Mouse (Mus musculus) heart, embryonic 10.5 days (tissue): ENCODE measurements at regions not wholly inside any gene's neighbourhood (a gene's known extent, or its start where the extent isn't known, plus 50 kb on each side); places are given as distances from the start of the nearest gene placed in this dataset.
"Not testable (repeated sequence)": the region's sequence is repeated elsewhere in the genome, so short reads cannot be mapped to it uniquely, and the experiment has no call there.

Source experiments
- DNase-seq: peaks from one replicate; pipeline ENCODE4 v3.0.0-alpha.2; 2017; ENCODE audit warnings: low spot score
- H3K27ac ChIP-seq: fragments of 300-500 bp; sonication (generic); 2 replicates; pipeline ENCODE4 v1.5.1; 2016; ENCODE audit warnings: mild to moderate bottlenecking
- H3K27me3 ChIP-seq: fragments of 300-500 bp; sonication (generic); 2 replicates; pipeline ENCODE4 v1.6.1; 2016; ENCODE audit warnings: mild to moderate bottlenecking; ENCODE audit not compliant: poor library complexity, insufficient read depth, severe bottlenecking
- H3K36me3 ChIP-seq: fragments of 300-500 bp; sonication (generic); 2 replicates; pipeline ENCODE4 v1.6.1; 2016; ENCODE audit warnings: mild to moderate bottlenecking, moderate library complexity
- H3K4me1 ChIP-seq: fragments of 300-500 bp; sonication (generic); 2 replicates; pipeline ENCODE4 v1.6.1; 2016; ENCODE audit warnings: mild to moderate bottlenecking
- H3K4me3 ChIP-seq: fragments of 300-500 bp; sonication (generic); 2 replicates; pipeline ENCODE4 v1.5.1; 2016; ENCODE audit warnings: mild to moderate bottlenecking, moderate library complexity
- H3K9me3 ChIP-seq: fragments of 300-500 bp; sonication (generic); 2 replicates; pipeline ENCODE4 v1.6.1; 2016; ENCODE audit warnings: mild to moderate bottlenecking, moderate library complexity
- WGBS: fragments of 180-500 bp; shearing (Covaris S2); methylation state at CpG from one replicate; pipeline ENCODE4 v1.1.7; 2016; 5-methylcytosine and 5-hydroxymethylcytosine counted together

GRCm38 (mm10) chr4:45625633-45626032 lies 93.4 kb upstream of the Shb start:
- 87% methylated on average over 7 of the region's 7 CpGs for WGBS
- H3K9me3 ChIP-seq, result no peaks in the 10 kb centered on the region
- no peaks in the 10 kb centered on the region for H3K27me3 ChIP-seq
- H3K4me1 ChIP-seq, result no peaks in the 10 kb centered on the region
- no peak for DNase-seq
- H3K36me3 ChIP-seq, result no peaks in the 10 kb centered on the region
- no peak overlapping the region for H3K4me3 ChIP-seq
- H3K27ac ChIP-seq, result no peak overlapping the region

- DNase-seq, result no peak
Measured at GRCm38 (mm10) chr4:45622017-45622416, 89.7 kb upstream of the Shb start.

GRCm38 (mm10) chr4:45617126-45617525 lies 84.9 kb upstream of the Shb start:
- 60% methylated on average over 3 of the region's 3 CpGs for WGBS
- Histone ChIP-seq H3K27me3 (0 out of 2 replicates have a peak, but pooled peaks cover 6% of the 10 kb centered on the region), H3K27ac (no peak overlapping the region), H3K4me3 (no peak overlapping the region), H3K9me3 (no peaks in the 10 kb centered on the region), H3K4me1 (no peaks in the 10 kb centered on the region), H3K36me3 (no peaks in the 10 kb centered on the region)
- DNase-seq, result no peak

More at GRCm38 (mm10) chr4:45622017-45622416, 89.7 kb upstream of the Shb start:
- no peak overlapping the region for H3K4me3 ChIP-seq
- H3K27me3 ChIP-seq, result 0 out of 2 replicates have a peak, but pooled peaks cover 6% of the 10 kb centered on the region
- no peaks in the 10 kb centered on the region for H3K9me3 ChIP-seq
- no peaks in the 10 kb centered on the region for H3K4me1 ChIP-seq
- no peak overlapping the region for H3K27ac ChIP-seq
- H3K36me3 ChIP-seq, result no peaks in the 10 kb centered on the region
- WGBS, result 85% methylated on average over 5 of the region's 5 CpGs

DNA sequence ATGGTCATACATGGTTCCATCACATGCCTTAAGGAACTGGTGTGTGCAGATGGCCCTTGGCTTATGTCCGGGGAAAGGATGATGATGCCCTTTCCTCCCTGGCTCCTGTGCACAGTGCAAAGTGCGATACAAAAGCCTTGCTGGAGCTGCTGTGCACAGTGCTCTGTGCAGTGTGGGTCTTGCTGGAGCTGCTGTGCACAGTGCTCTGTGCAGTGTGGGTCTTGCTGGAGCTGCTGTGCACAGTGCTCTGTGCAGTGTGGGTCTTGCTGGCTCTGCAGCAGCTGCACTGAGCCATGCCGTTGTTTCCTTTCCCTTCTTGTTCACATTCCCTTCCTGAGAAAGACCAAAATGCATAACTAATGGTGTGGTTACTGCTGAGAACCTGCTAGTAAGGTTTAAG lies 81.2 kb upstream of the Shb start:
- not testable (repeated sequence) for H3K36me3 ChIP-seq, DNase-seq, H3K9me3 ChIP-seq, H3K27me3 ChIP-seq, H3K4me3 ChIP-seq, H3K27ac ChIP-seq, H3K4me1 ChIP-seq
- WGBS, result 72% methylated on average over 3 of the region's 3 CpGs

- 45% methylated on average over 5 of the region's 5 CpGs for WGBS
- DNase-seq, result no peak
- H3K27ac ChIP-seq, result no peak overlapping the region
Measured at GRCm38 (mm10) chr4:45612132-45612531, 79.9 kb upstream of the Shb start.

GRCm38 (mm10) chr4:45610937-45611336 lies 78.7 kb upstream of the Shb start:
- 80% methylated on average over 5 of the region's 5 CpGs for WGBS
- Histone ChIP-seq H3K4me3 (no peak overlapping the region), H3K27me3 (no peaks in the 10 kb centered on the region)

More at GRCm38 (mm10) chr4:45612132-45612531, 79.9 kb upstream of the Shb start:
- Histone ChIP-seq H3K4me1 (no peaks in the 10 kb centered on the region), H3K36me3 (no peaks in the 10 kb centered on the region), H3K9me3 (no peaks in the 10 kb centered on the region), H3K4me3 (no peak overlapping the region), H3K27me3 (0 out of 2 replicates have a peak, but pooled peaks cover 1% of the 10 kb centered on the region)

DNA sequence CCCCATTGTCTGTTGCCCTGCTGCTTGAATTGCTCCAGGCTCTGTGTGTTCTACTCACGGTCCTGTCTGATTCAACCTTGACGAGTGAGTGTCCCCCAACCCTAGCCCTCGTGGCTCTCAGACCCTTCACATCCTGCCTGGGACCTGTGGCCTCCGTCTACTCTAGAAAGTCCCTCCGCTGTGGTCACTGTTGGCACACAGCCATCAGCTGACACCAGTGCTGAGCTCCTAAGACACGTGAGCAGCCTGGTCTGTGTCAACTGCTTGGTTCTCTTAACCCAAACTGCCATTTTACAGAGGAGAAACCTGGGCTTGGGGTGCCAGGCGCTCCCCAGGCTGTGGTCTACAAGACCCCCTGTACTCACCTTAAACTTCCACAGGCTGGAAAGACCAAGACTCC lies 74.3 kb upstream of the Shb start:
- H3K27me3 ChIP-seq, result no peaks in the 10 kb centered on the region
- no peaks in the 10 kb centered on the region for H3K36me3 ChIP-seq
- WGBS, result 55% methylated on average over 7 of the region's 7 CpGs
- no peak overlapping the region for H3K4me3 ChIP-seq
- DNase-seq, result peak; percentile 78
- H3K27ac ChIP-seq, result no peak overlapping the region
- peaks cover 8% of the 10 kb centered on the region for H3K4me1 ChIP-seq
- H3K9me3 ChIP-seq, result no peaks in the 10 kb centered on the region

More at GRCm38 (mm10) chr4:45610937-45611336, 78.7 kb upstream of the Shb start:
- Histone ChIP-seq H3K9me3 (no peaks in the 10 kb centered on the region), H3K4me1 (peaks cover 8% of the 10 kb centered on the region), H3K27ac (0 out of 2 replicates have a peak overlapping the region, but pooled peaks have one; percentile 2), H3K36me3 (no peaks in the 10 kb centered on the region)
- DNase-seq, result no peak

- Histone ChIP-seq H3K4me1 (peaks cover 8% of the 10 kb centered on the region), H3K27me3 (no peaks in the 10 kb centered on the region), H3K27ac (no peak overlapping the region), H3K4me3 (no peak overlapping the region), H3K36me3 (no peaks in the 10 kb centered on the region), H3K9me3 (no peaks in the 10 kb centered on the region)
- no peak for DNase-seq
- WGBS, result 89% methylated on average over 4 of the region's 4 CpGs
Measured at GRCm38 (mm10) chr4:45605681-45606080, 73.4 kb upstream of the Shb start.

- H3K36me3 ChIP-seq, result no peaks in the 10 kb centered on the region
- no peak overlapping the region for H3K4me3 ChIP-seq
- DNase-seq, result no peak
- H3K27me3 ChIP-seq, result no peaks in the 10 kb centered on the region
- H3K4me1 ChIP-seq, result peaks cover 8% of the 10 kb centered on the region
- no peaks in the 10 kb centered on the region for H3K9me3 ChIP-seq
- H3K27ac ChIP-seq, result no peak overlapping the region
- 76% methylated on average over 5 of the region's 5 CpGs for WGBS
Measured at GRCm38 (mm10) chr4:45604271-45604800, 72.1 kb upstream of the Shb start.

GRCm38 (mm10) chr4:45600520-45600919 lies 68.2 kb upstream of the Shb start:
- Histone ChIP-seq H3K36me3 (no peaks in the 10 kb centered on the region), H3K27me3 (0 out of 2 replicates have a peak, but pooled peaks cover 5% of the 10 kb centered on the region), H3K4me1 (no peaks in the 10 kb centered on the region), H3K9me3 (no peaks in the 10 kb centered on the region), H3K27ac (no peak overlapping the region), H3K4me3 (no peak overlapping the region)
- DNase-seq, result no peak
- 71% methylated on average over 9 of the region's 9 CpGs for WGBS

DNA sequence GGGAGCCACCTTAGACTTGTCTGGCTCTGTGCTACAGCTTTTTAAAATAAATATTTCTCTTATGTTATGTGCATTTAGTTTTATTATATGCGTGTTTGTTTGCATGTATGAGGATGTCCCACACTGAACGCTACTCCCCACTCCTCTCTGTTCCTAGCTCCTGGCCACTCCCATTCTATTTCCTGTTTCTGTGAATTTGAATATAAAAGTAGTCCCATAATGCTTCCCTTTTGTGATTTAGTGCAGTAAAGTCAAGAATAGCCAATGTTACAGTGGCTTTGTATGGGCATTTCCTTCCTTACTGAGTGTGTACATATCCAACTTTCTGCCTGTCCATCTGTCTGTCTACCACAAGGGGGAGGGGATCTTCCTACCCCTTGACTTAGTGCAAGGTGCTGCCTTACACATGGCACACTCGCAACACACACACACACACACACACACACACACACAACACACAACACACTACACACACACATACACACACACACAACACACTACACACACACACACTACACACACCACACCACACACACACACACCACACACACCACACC lies 61.2 kb upstream of the Shb start:
- peaks cover 14% of the 10 kb centered on the region; the same call in 1 of the 2 replicates for H3K4me1 ChIP-seq
- WGBS, result 86% methylated on average over 3 of the region's 3 CpGs
- H3K27me3 ChIP-seq, result peaks cover 36% of the 10 kb centered on the region
- H3K4me3 ChIP-seq, result no peak overlapping the region
- H3K27ac ChIP-seq, result no peak overlapping the region
- no peaks in the 10 kb centered on the region for H3K9me3 ChIP-seq
- H3K36me3 ChIP-seq, result no peaks in the 10 kb centered on the region
- no peak for DNase-seq

GRCm38 (mm10) chr4:45592766-45593165 lies 60.5 kb upstream of the Shb start:
- Histone ChIP-seq H3K27me3 (peaks cover 40% of the 10 kb centered on the region), H3K36me3 (no peaks in the 10 kb centered on the region), H3K9me3 (no peaks in the 10 kb centered on the region), H3K4me1 (peaks cover 14% of the 10 kb centered on the region; the same call in 1 of the 2 replicates), H3K27ac (no peak overlapping the region), H3K4me3 (no peak overlapping the region)
- 59% methylated on average over 2 of the region's 2 CpGs for WGBS
- no peak for DNase-seq

GRCm38 (mm10) chr4:45591405-45592315 lies 59.4 kb upstream of the Shb start:
- Histone ChIP-seq H3K27ac (peak overlapping the region; percentile 52; the same call in 1 of the 2 replicates), H3K36me3 (no peaks in the 10 kb centered on the region), H3K27me3 (peaks cover 51% of the 10 kb centered on the region), H3K4me3 (peak overlapping the region; percentile 57), H3K4me1 (peaks cover 14% of the 10 kb centered on the region; the same call in 1 of the 2 replicates), H3K9me3 (no peaks in the 10 kb centered on the region)
- WGBS, result 4% methylated on average over 23 of the region's 23 CpGs
- DNase-seq, result no peak
